Mouse (Mus musculus) spleen, adult 12 weeks (tissue): ENCODE data around the gene Ldhd.
A peak's percentile ranks its signal among the peaks of the same experiment; 100 is the strongest.

ENCODE experiments used
- DNase-seq: peaks from one replicate; pipeline ENCODE4 v3.0.0; 2022; ENCODE audit warnings: low spot score

Ldhd gene

DNA sequence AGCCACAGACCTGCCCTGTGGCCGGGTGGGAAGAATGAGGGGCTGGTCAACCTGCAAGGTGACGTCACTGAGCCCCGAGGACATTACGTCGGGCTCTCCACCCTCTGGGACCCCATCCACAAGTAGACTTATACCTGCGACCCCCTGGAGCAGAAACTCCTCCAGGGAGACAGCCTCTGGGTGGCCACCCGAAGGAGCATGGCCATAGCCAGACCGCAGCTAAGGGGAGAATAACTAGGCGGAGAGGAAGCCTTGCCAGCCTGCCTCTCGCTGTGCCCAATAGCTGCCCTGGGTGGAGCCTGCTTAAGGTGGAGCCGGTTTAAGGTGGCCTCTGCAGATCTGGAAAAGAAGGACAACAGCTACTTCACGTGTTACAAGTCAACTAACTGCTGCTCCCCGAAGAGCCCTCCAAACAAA, at the start of gene Ldhd:
TSS of gene Ldhd (minus strand) at position 270 of the 417 bp plus-strand sequence.
- DNase-seq, result no peak

DNA sequence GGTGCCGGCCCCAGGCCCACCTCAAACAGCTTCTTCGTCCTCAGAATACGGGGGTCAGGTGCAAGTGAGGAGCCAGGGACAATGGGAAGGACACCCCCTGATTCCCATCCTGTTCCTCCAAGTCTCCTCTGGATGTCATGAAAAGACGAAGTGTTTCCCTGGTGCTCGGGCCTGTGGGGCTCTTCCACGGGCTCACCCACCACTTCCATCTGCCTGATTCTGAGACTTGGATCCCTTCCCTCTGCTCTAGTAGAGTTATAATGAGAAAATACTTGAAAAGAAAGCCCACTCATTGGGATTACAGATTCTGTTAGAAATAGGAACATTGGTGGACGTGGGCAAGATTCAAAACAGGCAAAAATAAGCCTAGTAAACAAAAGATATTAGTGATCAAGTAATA, 48.7 kb upstream of the Ldhd start:
- DNase-seq, result no peak

DNA sequence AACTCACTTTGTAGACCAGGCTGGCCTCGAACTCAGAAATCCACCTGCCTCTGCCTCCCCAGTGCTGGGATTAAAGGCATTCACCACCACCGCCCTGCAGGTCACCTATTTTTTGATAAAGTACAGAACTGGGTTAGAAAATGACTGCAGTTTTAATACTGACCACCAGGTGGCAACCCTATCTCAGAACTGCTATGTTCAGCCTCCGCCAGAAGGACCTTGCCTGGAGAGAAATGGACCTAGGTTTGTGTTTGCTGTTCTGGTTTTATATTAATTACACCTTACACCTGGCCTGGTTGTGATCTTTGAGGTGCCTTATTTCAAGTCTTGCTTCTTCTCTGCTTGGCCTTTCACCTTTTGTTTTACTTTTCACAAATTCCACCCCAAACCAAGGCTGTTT, 47.9 kb upstream of the Ldhd start:
- DNase-seq, result no peak

DNA sequence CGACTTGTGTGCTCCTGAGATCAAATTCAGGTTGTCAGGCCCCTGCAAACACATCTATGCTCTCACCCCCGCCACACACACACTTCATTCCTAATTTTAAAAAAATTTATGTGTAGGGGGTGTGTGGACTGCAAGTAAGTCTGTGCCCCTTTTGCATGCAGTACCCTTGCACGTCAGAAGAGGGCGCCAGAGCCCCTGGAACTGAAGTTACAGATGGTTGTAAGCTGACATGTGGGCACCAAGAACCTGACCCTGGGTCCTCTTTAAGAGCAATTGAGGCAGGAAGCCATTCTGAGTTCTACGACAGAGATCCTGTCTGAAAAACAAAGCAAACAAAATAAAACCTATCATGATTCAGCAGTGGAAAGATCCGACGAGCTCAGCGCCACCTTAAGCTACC, 46.1 kb upstream of the Ldhd start:
- DNase-seq, result no peak

DNA sequence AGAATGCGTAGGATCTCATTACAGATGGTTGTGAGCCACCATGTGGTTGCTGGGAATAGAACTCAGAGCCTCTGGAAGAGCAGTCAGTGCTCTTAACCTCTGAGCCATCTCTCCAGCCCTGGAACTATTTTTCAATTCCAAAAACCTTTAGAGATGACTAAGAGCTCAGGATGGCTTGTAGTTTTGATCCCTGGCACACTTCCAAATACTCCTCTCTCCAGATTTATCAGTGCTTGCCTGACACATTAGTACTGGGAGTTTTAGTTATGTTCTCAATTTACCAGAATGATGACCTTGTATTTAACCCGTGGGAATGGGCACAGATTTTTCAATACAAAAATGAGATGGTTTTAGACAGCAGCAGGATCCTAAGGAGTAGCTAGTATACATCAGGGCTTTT, 36.6 kb upstream of the Ldhd start:
- no peak for DNase-seq

DNA sequence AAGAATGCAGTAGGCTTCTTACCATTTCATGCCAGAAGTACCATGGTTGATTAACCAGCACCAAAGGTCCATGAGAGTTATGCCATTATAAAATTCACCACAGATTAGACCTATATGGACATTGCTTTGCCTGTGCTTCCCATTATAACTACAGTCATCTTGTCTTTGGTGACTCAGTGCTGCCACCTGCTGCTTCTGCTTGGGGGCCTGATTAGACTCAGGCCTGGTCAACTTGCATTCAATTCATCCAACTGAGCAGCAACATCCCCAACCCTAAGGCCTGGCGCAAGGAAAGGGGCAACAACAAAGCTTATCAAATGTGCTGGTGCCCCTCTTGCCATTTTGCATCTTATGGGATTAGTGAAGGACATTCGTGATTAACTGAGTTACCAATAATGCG, 32.3 kb upstream of the Ldhd start:
- peak; percentile 48 for DNase-seq

DNA sequence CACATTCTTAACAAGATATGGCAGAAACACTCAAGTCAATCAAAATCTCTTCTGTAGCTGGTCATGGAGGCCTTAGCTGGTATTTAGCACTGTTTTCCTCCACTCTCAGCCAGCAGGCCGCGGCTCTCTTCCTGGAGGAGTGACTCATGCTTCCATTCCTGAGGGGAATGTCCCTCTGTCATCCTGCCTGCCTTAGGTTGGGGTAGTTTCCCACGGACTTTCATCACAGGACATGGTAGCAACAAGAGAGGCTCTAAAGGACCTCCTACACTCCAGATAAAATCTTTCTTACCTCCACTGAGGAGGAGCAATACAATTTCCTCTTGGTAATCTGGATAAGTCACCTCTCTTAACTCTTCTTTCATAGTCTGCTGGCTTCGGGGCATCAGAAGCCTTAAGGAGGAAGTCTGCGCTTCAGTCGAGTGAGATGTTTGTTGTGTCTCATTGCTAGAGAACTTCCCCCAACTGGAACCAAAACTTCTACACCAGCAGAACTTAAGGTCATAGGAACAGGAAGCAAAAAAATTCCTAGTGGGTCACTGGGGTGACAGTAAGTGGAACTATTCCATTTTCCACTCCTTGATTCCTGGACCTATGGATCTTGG, 28.7 kb upstream of the Ldhd start:
- no peak for DNase-seq

DNA sequence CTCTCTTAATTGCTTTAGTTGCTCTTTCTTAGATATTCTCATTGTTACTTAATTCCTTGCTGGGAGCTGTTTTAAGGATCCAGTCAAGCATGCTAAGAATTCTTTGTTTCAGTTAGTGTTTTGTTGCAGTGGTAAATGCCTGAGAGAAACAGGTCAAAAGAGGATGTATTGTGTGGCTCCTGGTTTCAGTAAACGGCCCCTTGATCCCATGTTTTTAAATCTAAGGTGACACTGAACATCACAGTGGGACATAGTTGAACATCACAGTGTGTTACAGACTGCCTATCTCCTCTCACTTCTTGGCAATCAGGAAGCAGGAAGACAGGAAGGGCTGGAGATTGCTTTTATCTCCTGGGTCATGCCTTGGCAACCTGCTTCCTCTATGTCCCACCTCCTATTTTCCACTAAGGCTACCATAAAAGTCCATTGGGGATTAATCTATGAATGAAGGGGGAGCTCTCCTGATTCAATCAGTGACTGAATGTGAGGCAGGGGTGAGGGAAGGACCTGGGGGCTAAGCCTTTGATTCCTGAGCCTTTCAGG, 27.2 kb upstream of the Ldhd start:
- DNase-seq, result no peak

DNA sequence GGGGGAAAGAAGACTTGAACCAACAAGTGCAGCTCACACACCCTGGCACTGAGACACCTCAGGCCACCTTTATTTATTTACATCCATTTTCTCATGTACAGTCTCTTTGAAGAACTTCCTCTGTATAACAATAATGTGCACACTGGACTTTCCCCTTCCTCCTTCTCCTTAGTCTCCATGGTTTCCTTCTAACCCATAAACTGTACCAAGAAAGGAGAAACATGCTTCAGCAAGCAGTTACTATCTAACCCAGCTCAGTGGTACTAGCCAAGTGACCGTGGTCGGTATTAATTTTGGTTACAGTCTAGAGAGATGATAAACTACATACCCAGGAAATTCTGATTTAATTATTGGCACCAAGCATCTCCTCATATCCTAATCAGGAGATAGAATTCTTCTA, 23.4 kb upstream of the Ldhd start:
- no peak for DNase-seq

DNA sequence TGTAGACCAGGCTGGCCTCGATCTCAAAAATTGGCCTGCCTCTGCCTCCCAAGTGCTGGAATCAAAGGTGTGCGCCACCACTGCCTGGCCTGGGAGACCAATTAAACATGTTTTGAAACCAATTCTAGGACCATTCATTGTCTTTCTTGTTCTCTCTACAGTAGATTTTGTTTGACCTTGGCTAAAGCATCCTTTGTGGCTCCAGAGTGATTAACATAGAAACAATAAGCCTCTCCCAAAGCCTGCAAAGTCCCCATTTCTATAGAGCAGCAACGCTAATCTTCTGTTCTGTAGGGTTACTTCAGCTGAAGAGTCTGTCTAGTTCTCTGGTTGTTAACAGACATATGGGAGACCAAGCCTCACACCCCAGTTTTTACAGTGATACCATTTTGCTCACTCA, 20.5 kb upstream of the Ldhd start:
- no peak for DNase-seq

DNA sequence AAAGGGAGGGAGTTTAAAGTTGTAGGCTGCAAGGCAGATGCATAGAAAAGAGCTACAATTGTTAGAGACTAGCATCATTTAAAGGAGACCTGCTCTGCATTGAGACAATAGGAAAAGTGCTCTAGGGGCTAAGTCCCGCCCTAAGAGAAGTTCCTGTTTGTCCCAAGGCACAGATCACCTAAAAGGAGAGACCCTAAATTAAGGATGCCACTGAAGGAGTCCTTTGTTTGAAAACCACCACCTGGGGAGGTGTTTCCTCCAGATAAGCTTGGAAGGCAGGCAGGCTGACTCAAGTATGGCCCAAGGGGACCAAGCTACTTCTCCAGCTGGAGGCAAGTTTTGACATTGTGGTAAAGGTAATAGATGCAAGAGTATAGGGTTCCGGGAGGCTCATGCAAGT, 18.7 kb upstream of the Ldhd start:
- DNase-seq, result no peak

DNA sequence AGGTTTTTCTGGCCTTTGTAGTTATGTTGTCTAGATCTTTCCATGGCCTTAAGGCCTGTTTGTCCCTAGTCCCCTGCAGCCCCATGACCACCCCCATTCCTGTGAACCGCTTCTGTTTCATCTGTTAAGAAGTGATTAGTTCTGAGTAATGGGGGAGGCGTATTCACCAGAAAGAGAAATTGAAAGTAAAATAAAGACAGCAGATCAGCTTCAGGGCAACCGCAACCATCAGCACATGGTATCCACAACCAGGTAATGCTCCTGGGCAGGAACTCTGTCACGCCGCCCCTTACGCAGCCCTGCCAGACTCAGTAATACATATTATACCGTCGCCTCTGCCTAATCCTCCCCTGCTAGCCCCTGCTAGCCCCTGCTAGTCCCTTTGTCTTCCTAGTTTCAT, 15.5 kb upstream of the Ldhd start:
- no peak for DNase-seq

DNA sequence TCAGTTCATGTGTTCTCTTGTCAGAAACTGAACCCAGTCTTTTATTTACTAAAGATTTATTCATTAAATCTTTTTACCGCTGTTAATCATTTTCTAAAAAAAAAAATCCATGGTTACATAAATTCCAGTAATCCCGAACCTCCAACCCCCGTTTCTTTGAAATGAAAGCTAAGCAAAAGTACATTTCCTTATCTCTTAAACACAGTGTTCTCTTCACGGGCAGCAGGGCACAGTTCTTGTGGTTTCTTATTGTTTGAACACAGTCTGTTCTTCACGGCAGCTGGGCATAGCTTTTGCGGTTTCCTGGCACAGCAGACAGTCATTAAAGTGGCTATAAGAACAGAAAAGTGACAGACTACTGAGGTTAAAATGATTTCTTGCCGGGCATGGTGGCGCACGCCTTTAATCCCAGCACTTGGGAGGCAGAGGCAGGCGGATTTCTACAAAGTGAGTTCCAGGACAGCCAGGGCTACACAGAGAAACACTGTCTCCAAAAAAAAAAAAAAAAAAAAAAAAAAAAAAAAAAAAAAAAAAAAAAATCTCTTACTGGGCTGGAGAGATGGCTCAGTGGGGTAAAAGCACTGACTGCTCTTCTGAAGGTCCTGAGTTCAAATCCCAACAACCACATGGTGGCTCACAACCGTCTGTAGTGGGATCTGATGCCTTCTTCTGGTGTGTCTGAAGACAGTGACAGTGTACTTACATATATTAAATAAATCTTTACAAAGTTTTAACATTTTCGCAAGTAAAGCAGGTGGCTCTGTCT, 14.3 kb upstream of the Ldhd start:
- DNase-seq, result peak; percentile 36

DNA sequence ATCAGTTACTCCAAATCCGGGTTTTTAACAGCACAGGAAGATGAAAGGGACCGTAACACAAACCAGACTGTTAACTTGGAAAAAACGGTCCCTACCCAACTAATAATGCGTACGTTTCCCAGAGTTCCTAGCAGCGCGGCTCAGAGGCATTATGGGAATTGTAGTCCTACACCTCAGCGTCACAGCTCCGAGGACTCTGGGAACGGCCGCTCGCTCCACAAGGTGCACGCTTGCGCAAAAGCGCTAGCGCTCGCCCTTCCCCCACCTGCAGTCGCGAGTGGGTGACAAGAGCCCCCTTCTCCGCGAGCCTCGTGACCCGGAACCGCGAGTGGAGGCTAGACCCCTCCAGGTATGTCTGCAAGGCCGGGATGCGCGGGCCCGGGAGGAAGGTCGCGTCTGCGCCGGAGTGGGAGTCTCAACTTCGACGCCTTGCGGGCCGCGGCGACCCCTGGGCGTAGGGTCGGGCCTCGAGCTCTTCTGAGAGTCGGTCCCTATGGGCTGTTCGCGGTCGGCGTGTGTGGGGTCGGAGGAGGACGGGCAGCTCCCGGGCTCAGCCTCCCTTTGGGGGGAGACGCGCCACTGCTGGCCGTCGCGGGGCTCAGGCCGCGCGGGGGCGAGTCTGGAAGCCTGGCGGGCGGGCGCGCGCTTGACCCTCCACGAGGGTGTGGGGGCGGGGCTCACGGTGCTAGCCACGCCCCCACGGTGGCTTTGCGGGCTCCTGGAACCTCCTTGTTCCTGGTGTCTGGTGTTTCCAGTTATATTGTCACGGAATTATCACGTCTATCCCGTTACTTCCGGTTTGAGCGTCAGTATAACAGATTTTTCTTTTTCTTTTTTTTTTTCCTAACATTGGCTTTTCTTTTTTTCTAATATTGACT, 13.3 kb upstream of the Ldhd start, which contains the start of gene Zfp1:
TSS of gene Zfp1 (plus strand) at position 138 of the 878 bp plus-strand sequence.
- DNase-seq, result peak; percentile 77

DNA sequence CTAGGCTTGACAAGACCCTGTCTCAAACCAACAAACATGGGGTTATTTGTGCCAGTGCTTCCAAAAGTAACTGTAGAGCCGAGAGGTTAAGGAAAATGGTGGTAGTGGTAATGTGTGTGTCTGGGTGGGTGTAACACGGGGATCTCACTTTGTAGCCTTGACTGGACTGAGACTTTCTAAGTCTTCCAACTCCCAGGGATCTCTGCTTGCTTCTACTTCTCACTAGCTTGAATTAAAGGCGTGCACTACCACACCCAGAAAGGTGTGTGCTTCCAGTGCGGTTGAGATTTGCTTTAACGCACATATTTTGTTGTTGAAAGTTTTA, 12.7 kb upstream of the Ldhd start:
- DNase-seq, result no peak

DNA sequence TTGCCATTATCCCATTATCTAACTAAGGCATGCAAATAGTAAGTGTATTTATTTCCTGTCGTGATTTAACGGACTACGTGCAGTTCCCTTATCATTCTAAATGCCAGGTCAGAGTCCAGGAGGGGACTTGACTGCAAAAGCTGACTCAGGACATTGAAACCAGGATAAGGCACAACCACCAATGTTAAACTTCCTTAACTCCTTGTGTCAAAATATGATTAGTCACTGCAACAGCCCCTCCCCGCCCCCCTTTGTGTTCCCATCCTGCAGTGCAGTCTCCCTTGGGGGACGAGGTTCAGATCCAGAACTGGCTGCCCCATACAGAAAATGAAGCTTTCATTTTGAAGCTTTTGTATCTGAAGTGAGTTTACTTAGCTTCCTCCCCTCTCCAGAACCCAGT, 12.3 kb upstream of the Ldhd start:
- DNase-seq, result no peak

DNA sequence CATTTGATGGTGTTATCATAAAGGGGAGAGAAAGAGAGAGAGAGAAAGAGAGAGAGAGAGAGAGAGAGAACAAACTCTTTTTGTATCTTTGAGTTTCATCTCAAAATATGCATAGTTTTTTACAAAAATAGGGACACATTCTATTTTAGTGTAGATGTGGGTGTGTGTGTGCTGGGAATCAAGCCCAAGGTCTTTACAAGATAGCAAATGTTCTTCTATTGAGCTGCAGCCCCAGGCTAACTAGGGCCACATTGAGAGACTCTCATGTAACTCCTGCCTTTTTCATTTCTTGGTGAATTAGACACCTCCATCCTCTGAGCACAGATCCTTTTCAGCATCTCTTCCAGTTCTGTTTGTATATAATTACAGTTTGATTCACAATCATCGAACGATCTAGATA, 10.9 kb upstream of the Ldhd start:
- no peak for DNase-seq

DNA sequence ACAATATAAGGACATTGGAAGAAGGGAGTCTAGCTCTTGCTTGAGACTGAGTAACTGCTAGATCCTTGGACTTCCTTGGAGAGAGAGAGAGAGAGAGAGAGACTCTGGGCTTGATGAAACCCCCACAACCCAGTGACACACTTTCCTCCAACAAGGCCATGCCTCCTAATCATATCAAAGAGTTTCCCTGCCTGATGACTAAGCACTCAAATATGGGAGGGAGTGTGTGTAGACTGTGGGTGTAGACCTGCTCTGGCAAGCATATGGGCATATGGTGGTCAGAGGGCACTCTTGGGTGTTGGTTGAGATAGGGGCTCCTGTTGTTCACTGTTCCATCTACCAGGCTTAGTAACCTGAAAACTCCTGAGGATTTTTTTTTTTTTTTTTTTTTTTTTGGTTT, 7.9 kb upstream of the Ldhd start:
- no peak for DNase-seq

DNA sequence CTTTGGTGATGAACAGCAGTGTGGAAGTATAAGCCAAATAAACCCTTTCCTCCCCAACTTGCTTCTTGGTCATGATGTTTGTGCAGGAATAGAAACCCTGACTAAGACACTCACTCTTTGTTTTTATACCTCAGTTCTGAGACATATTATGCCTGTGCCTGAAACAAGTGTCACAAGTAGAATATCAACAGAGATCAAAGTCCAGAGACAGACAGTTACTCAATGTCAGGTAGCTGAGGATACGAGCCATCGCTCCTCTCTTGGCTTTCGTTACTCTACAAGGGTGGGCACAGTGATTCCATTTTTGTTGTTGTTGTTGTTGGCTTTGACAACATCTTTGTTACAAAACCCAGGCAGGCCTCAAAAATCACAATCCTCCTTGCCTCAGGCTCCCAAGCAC, 2.8 kb upstream of the Ldhd start:
- no peak for DNase-seq

DNA sequence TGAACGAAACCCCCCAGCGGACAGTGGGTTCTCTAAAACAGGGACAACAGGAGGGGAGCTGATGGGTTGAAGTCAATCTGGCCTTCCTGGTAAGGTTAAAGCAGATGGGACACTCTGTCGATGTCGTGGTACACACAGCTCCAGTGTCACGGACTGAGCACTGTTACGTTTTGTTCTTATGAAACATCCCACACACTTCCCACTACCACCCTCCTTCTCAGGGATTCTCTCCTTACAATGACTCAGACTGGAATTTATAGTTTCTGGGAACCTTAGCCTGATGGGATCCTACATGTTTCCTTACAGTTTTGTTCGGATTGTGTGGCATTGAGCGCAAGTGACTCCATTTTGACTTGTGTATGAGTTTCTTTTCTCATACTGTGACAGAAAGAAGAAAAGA, 1.4 kb upstream of the Ldhd start:
- no peak for DNase-seq

DNA sequence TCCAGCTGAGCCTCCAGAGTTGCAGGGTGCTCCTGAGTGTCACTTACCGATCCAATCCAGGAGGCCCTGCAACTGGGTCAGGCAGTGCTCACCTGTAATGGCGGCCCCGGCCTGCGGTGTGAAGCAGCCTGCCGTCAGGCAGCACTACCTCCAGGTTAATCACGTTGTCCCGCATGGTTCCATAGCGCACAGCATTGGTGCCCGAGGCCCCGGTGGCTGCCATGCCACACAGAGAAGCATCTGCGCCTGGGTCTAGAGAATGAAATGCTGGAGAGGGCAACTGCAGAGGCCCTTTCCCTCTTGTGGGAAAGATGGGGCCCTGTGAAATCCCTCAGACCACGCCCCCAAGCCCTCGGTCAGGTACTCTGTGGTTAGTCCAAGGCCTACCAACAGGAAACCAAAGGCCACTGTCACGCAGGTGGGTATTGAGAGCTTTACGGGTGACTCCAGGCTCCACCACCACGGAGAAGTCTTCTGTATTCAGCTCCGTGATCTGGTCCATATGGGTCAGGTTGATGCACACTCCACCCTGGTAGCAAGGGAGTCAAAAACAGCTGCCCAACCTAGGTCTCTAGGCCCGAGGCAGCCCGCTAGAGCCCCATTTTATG, 1.2 kb downstream of the Ldhd start:
- no peak for DNase-seq

DNA sequence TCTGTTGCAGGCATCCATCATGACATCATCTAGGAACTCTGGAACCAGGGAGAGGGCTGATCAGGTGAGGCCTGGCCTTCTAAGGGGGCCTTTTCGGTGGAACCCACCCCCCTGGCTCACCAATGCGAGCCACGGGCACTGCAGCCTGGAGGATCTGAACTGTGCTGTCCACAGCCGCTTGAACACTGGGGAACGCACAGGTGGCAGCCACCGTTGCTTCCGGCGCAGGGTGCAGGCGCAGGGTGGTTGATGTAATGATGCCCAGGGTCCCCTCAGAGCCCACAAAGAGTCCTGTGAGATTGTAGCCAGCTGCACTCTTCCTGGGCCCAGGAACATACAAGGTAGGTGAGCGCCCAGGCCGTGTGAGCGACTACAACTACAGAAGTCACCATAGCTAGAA, 1.8 kb downstream of the Ldhd start:
- no peak for DNase-seq
